Mouse (Mus musculus): ENCODE results near the gene Mvb12b. TPM values are rescaled to one million over a fixed set of nuclear protein-coding genes. Genes with fewer than 3 reads are reported as not detected.
A peak's percentile ranks its signal among the peaks of the same experiment; 100 is the strongest.
"Not testable (repeated sequence)": the region's sequence is repeated elsewhere in the genome, so short reads cannot be mapped to it uniquely, and the experiment has no call there.

Gene Mvb12b
- polyA plus RNA-seq, 1 experiment, result 204 TPM

- H3K4me3 ChIP-seq (replicated peaks), result no peak overlapping the region
- H3K4me1 ChIP-seq, result peaks cover 92% of the 10 kb centered on the region
- H3K27me3 ChIP-seq (replicated peaks), result peaks cover 15% of the 10 kb centered on the region
- TF ChIP-seq GATA1 (IDR thresholded peaks at IDR 0.05; ENCODE audit: borderline replicate concordance, low read length), result no peak
- TF ChIP-seq FLI1 (IDR thresholded peaks at IDR 0.05; ENCODE audit: low read length), result no peak
- no peaks in the 10 kb centered on the region for H3K9me3 ChIP-seq
- H3K36me3 ChIP-seq (replicated peaks; ENCODE audit: low read length), result peaks cover 6% of the 10 kb centered on the region
Measured at GRCm38 (mm10) chr2:33918318-33918717, 30.6 kb upstream of the Mvb12b start.

GRCm38 (mm10) chr2:33916603-33917002 is 28.9 kb upstream of the Mvb12b start:
- Histone ChIP-seq H3K27me3 (replicated peaks) (peaks cover under 1% of the 10 kb centered on the region), H3K4me1 (peaks cover 92% of the 10 kb centered on the region), H3K36me3 (replicated peaks; ENCODE audit: low read length) (peaks cover 6% of the 10 kb centered on the region), H3K4me3 (replicated peaks) (no peak overlapping the region), H3K9me3 (no peaks in the 10 kb centered on the region)
- TF ChIP-seq FLI1 (IDR thresholded peaks at IDR 0.05; ENCODE audit: low read length), result no peak
- no peak for TF ChIP-seq GATA1 (IDR thresholded peaks at IDR 0.05; ENCODE audit: borderline replicate concordance, low read length)

DNA sequence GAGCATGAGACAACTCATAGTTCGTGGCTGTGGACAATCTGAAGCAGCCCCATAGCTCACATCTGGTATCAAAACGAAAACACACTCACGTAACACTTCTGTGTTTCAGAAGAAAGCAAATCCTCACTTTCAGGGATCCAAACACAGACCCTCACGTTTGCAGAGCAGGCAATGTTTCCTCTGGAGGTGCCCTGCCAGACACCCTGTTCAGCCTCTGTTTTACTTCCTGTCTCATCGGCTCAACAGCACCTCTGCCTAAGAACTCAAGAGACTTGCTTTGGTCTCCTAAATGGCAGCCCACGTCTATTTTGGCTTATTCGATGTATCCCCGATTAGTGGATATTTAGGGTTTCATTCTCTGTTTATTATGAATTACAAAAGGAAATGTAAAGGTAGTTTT is 27.3 kb upstream of the Mvb12b start:
- peaks cover 21% of the 10 kb centered on the region for H3K36me3 ChIP-seq (replicated peaks; ENCODE audit: low read length)
- TF ChIP-seq GATA1 (IDR thresholded peaks at IDR 0.05; ENCODE audit: borderline replicate concordance, low read length), result no peak
- no peak for TF ChIP-seq FLI1 (IDR thresholded peaks at IDR 0.05; ENCODE audit: low read length)
- H3K4me3 ChIP-seq (replicated peaks), result no peak overlapping the region
- peaks cover 15% of the 10 kb centered on the region for H3K9me3 ChIP-seq
- H3K4me1 ChIP-seq, result peaks cover 83% of the 10 kb centered on the region
- H3K27me3 ChIP-seq (replicated peaks), result no peaks in the 10 kb centered on the region

- Histone ChIP-seq H3K9me3 (peaks cover 21% of the 10 kb centered on the region), H3K36me3 (replicated peaks; ENCODE audit: low read length) (peaks cover 28% of the 10 kb centered on the region), H3K4me3 (replicated peaks) (no peak overlapping the region), H3K4me1 (peaks cover 82% of the 10 kb centered on the region), H3K27me3 (replicated peaks) (no peaks in the 10 kb centered on the region)
- TF ChIP-seq FLI1 (IDR thresholded peaks at IDR 0.05; ENCODE audit: low read length) (no peak), GATA1 (IDR thresholded peaks at IDR 0.05; ENCODE audit: borderline replicate concordance, low read length) (no peak)
Measured at GRCm38 (mm10) chr2:33914334-33914733, 26.6 kb upstream of the Mvb12b start.

- peak overlapping the region; percentile 14 for H3K4me3 ChIP-seq (replicated peaks)
- H3K9me3 ChIP-seq, result peaks cover 25% of the 10 kb centered on the region
- H3K27me3 ChIP-seq (replicated peaks), result not testable (repeated sequence)
- H3K36me3 ChIP-seq (replicated peaks; ENCODE audit: low read length), result peaks cover 32% of the 10 kb centered on the region
- peaks cover 82% of the 10 kb centered on the region for H3K4me1 ChIP-seq
Measured at GRCm38 (mm10) chr2:33913598-33913997, 25.9 kb upstream of the Mvb12b start.

- H3K4me3 ChIP-seq (replicated peaks), result peak overlapping the region; percentile 52
- peaks cover 82% of the 10 kb centered on the region for H3K4me1 ChIP-seq
- no peaks in the 10 kb centered on the region for H3K27me3 ChIP-seq (replicated peaks)
- H3K36me3 ChIP-seq (replicated peaks; ENCODE audit: low read length), result peaks cover 28% of the 10 kb centered on the region
- TF ChIP-seq GATA1 (IDR thresholded peaks at IDR 0.05; ENCODE audit: borderline replicate concordance, low read length) (no peak; the same call in 2 of the 3 replicates), FLI1 (IDR thresholded peaks at IDR 0.05; ENCODE audit: low read length) (no peak)
- H3K9me3 ChIP-seq, result peaks cover 25% of the 10 kb centered on the region
Measured at GRCm38 (mm10) chr2:33912741-33913140, 25.0 kb upstream of the Mvb12b start.

- peak overlapping the region; percentile 69 for H3K4me3 ChIP-seq (replicated peaks)
- TF ChIP-seq GATA1 (IDR thresholded peaks at IDR 0.05; ENCODE audit: borderline replicate concordance, low read length), result no peak
- no peak; the same call in 1 of the 2 replicates for TF ChIP-seq FLI1 (IDR thresholded peaks at IDR 0.05; ENCODE audit: low read length)
- H3K27me3 ChIP-seq (replicated peaks), result no peaks in the 10 kb centered on the region
- peaks cover 43% of the 10 kb centered on the region for H3K36me3 ChIP-seq (replicated peaks; ENCODE audit: low read length)
- peaks cover 77% of the 10 kb centered on the region for H3K4me1 ChIP-seq
- H3K9me3 ChIP-seq, result peaks cover 33% of the 10 kb centered on the region
Measured at GRCm38 (mm10) chr2:33908374-33908773, 20.6 kb upstream of the Mvb12b start.

GRCm38 (mm10) chr2:33907174-33907573 is 19.4 kb upstream of the Mvb12b start:
- Histone ChIP-seq H3K4me1 (peaks cover 73% of the 10 kb centered on the region), H3K27me3 (replicated peaks) (no peaks in the 10 kb centered on the region), H3K36me3 (replicated peaks; ENCODE audit: low read length) (peaks cover 43% of the 10 kb centered on the region), H3K9me3 (peaks cover 33% of the 10 kb centered on the region), H3K4me3 (replicated peaks) (no peak overlapping the region)
- TF ChIP-seq GATA1 (IDR thresholded peaks at IDR 0.05; ENCODE audit: borderline replicate concordance, low read length) (no peak), FLI1 (IDR thresholded peaks at IDR 0.05; ENCODE audit: low read length) (no peak)

DNA sequence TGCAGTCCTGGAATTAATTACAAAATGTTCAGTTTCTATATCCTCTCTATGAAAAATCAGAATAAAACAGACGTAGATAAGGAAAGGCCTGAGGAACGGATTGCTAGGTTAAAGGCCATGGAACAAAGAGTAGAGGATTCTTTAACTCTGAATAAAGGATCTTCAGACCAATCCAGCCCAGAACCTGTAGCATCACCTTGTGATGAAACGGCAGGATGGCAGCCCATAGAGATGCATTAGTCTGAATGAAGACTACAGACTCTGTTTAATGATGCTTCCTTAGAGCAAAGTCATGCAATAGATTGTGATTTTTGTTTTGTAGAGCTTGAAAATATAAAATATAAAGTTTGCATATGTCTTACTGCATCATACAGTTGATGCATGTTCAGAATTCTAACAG is 8.1 kb upstream of the Mvb12b start:
- TF ChIP-seq GATA1 (IDR thresholded peaks at IDR 0.05; ENCODE audit: borderline replicate concordance, low read length), result no peak
- no peak for TF ChIP-seq FLI1 (IDR thresholded peaks at IDR 0.05; ENCODE audit: low read length)
- no peaks in the 10 kb centered on the region for H3K27me3 ChIP-seq (replicated peaks)
- peaks cover 5% of the 10 kb centered on the region for H3K9me3 ChIP-seq

GRCm38 (mm10) chr2:33893151-33893550 is 5.4 kb upstream of the Mvb12b start:
- no peak for TF ChIP-seq GATA1 (IDR thresholded peaks at IDR 0.05; ENCODE audit: borderline replicate concordance, low read length)
- TF ChIP-seq FLI1 (IDR thresholded peaks at IDR 0.05; ENCODE audit: low read length), result no peak
- Histone ChIP-seq H3K27me3 (replicated peaks) (no peaks in the 10 kb centered on the region), H3K4me1 (peaks cover 32% of the 10 kb centered on the region), H3K36me3 (replicated peaks; ENCODE audit: low read length) (peaks cover 16% of the 10 kb centered on the region), H3K4me3 (replicated peaks) (no peak overlapping the region), H3K9me3 (peaks cover 9% of the 10 kb centered on the region)

More for the DNA sequence above, 8.1 kb upstream of the Mvb12b start:
- Histone ChIP-seq H3K4me3 (replicated peaks) (no peak overlapping the region), H3K4me1 (peaks cover 29% of the 10 kb centered on the region), H3K36me3 (replicated peaks; ENCODE audit: low read length) (peaks cover 12% of the 10 kb centered on the region)

DNA sequence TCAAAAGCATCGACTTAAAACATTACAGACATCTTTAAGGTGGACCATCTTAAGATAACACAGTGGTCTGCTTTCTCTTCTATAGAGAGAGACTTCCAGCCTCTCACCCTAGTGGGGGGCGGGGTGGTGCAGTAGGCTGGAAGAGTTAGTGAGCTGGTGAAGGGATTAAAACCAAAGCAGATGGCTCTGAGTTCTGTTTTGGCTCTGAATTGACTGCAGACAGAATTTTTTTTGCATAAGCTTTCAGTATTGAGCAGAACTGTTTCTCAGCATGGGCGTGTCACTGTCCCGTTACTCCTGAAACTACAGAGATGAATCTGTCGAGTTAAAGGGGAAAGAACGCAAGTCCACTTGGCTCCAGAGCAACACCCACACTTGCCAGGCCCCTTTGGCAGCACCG is 4.6 kb upstream of the Mvb12b start:
- Histone ChIP-seq H3K4me3 (replicated peaks) (no peak overlapping the region), H3K9me3 (peaks cover 9% of the 10 kb centered on the region), H3K27me3 (replicated peaks) (no peaks in the 10 kb centered on the region), H3K36me3 (replicated peaks; ENCODE audit: low read length) (peaks cover 16% of the 10 kb centered on the region), H3K4me1 (peaks cover 34% of the 10 kb centered on the region)
- no peak for TF ChIP-seq GATA1 (IDR thresholded peaks at IDR 0.05; ENCODE audit: borderline replicate concordance, low read length)
- no peak for TF ChIP-seq FLI1 (IDR thresholded peaks at IDR 0.05; ENCODE audit: low read length)

All from megakaryocyte, embryonic 14.5 days (primary cell).